Mouse (Mus musculus) megakaryocyte progenitor cell, adult 5-6 weeks (primary cell): ENCODE measurements around the gene Xab2. TPM values are rescaled to one million over a fixed set of nuclear protein-coding genes. Genes with fewer than 3 reads are reported as not detected.

Source experiments
- ATAC-seq: replicated peaks from 2 replicates; pipeline ENCODE4 v1.8.0; 2016; ENCODE audit warnings: mild to moderate bottlenecking, moderate TSS enrichment, inconsistent platforms; ENCODE audit not compliant: poor library complexity
- total RNA-seq, 2 experiments: library from RNA; stranded (forward) in 1 of 2; stranded (reverse) in 1 of 2; fragments of 157-497, 149-512 nt in 1 of 2; fragments of 200-1000 nt in 1 of 2; gene quantifications; 2 replicates each; pipeline versions ENCODE4 v1.2.3 to v1.2.4; 2015 to 2017

Gene Xab2
- 16.5 and 20.1 TPM in 2 replicates for total RNA-seq (2015)
- total RNA-seq (2017), result 55.5 and 56.5 TPM in 2 replicates

DNA sequence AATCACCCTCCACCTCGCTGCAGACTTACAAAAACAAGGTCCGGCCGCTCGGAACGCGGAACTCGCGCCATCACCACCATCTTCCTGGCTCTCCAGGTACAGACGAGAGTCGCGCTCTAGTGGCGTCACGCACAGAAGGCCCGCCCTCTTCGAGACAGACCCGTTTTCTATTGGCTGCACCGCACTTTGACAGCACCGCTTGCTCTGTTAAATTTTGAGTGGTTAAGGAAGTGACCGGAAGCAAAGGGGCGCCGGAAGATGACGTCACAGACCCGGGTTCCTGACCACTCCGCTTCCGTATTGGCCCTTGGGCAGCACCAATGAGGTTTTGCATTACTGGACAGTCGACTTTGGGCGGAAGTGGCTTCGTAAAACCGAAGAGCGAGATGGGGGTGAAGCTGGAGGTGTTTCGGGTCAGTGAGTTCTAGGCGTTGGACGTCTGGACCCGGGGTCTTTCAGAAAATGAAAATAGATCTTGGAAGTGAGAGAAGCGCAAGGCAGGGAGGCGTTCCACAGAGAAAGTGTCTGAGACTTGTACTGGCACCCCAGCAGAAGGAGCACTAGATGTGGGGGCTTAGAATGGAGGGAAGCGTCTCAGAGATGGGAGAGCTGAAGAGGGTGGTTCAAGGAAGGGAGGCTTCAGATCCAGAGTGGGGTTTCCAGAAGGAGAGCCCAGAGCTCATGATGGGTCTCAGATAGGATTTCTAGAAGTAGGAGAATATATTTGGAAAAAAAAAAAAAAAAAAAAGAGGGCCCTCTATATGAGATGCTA is at the start of gene Xab2, which contains the start of gene Pet100:
Gene Xab2 (minus strand): TSS at position 118 of the 772 bp plus-strand sequence.
Gene Pet100 (plus strand): TSS at position 350 of the 772 bp plus-strand sequence.
- peak; percentile 95 for ATAC-seq

DNA sequence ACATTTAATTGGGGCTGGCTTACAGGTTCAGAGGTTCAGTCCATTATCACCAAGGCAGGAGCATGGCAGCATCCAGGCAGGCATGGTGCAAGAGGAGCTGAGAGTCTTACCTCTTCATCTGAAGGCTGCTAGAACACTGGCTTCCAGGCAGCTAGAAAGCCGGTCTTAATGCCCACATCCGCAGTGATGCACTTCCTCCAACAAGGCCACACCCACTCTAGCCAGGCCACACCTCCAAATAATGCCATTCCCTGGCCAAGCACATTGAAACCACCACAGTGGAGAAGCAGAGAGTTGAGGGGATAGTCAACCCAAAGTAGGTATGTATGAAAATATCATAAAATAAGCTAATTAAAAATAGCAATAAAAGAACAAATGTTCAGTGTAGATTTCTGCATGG is 49.3 kb upstream of the Xab2 start:
- peak; percentile 51 for ATAC-seq

DNA sequence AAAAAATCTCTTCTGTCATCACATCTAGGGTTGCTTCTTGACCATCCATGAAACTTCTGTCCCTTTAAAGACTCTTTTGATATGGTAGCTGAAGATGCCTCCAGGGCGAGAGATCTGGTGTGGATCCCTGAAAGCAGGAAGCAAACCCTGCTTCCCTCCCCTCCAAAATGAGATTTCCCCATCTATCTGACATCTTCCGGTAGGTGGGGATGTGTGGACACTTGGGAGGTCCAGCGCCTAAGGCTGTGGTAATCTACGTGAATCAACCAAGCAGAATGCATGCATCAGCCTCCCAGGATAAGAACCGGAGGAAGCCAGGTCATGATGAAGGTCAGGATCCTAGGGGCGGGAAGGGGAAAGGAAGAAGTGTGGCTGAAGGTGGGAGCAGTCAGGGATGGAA is 44.4 kb upstream of the Xab2 start, which contains the start of gene Mcemp1:
Gene Mcemp1 (plus strand): TSS at position 248 of the 400 bp plus-strand sequence.
- peak; percentile 43 for ATAC-seq

DNA sequence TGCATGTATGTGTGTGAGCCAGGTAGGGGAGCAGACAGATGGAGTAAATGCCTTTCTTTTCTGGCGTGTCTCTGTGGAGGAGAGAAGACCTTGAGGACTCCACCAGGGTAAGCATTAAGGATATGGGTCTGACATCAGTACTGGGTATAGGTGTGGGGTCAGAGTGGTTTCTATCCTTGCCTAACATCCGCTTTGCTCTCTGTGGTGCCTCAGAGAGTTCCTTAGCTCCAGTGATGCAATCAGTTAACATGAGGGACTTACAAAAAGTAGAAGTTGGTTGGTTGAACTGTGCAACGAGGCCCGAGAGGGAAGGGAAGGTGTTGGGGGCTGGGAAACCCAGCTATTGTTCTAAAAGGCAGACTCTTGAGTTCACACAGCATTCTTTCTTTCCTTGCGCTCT is 43.3 kb upstream of the Xab2 start:
- ATAC-seq, result peak; percentile 88

DNA sequence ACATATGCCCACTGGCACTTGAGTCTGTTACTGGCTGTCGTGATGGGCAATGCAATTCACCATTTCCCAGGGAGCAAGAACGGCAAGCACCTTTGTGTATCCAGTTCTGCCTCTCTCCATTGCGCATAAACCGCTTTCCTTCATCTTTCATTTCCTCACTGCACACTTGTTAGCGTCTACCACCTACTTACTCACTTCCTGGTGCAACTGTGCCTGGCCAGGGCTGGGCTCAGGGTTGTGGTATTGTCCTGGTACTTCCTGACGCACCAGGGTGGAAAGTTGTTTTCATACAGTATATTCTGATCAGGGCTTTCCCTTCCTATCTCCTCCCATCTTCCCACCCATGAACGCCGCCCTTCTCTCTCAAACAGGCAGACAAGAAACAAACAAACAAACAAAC is 39.8 kb upstream of the Xab2 start:
- ATAC-seq, result peak; percentile 64

DNA sequence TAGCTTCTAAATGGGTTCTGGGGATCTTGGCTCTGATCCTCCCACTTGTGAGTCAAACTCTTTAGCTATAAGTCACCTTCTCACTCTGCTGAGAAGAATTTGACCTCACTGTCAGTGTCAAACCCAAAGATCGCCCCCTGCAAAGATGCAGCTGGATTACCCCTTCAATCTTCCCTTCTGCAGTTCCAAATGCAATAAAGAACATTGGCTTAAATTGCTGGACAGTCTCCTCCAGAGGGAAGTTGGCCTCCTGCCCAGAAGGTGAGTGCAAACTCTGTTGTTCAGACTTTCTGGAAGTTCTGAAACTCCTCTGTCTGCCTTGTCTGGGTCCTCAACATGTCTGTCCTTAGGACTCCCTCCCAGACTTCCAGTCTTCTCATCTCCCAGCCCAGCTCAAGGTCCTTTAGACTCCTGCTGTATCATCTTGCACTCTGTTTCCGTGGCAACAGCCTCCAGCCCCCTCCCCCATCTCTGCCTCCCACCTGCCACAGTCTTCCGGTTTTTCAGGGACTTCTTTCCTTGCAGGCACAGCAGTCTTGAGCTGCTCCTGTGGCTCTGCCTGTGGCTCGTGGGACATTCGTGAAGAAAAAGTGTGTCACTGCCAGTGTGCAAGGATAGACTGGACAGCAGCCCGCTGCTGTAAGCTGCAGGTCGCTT is 35.7 kb upstream of the Xab2 start:
- no peak for ATAC-seq

DNA sequence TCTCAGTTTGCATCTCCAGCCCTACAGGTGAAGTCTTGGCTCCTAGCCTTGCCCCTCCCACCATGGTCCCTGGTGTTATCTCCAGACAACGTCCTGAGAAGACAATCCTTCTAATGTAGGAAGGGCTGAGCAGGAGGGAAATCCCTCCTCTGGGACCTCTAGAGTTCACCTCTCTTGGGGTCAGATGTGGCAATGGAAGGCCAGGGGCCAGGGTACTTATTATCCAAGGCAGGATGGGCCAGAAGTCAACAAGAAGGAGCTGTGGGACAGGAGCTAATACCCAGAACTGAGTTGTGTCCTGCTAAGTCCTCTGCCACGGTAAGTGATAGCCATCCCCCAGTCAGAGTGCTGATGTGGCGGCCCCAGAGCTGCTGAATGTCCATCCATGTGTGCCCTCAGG is 34.4 kb upstream of the Xab2 start, which contains the start of gene Retn:
Gene Retn (plus strand): TSS at position 245 of the 400 bp plus-strand sequence.
- no peak for ATAC-seq

DNA sequence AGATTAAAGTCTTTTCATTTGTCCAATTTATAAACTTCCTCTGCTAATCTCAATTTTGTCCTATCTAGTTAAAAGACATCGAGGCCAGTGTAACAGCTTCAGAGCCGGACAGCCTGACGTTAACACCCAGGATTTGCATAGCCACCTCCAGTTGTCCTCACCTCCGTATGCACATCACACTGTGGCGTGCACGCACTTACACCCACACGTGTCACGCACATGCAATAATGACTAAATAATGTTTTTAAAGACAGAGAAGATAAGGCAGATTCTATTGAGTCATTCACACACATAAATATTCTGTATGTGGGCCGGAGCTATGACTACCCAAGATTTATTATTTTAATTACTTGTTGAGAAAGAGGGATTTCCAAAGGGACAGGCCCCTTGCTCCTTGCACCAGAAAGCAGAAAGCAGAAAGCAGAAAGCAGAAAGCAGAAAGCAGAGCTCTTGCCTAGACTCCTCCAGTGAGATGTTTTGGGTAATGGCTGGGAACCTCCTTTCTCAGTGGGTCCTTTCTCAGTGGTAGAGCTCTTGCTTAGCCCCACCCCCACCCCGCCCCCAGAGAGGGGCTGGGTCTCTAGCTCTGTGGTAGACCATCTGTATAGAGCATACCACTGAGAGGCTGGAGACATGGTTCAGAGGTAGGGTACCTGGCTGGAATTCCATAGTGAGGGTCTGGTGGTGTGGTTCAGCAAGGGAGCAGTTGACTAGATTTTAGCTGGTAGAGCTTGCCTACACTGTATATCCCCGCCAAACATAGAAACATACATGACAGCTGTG is 33.8 kb upstream of the Xab2 start:
- ATAC-seq, result no peak

DNA sequence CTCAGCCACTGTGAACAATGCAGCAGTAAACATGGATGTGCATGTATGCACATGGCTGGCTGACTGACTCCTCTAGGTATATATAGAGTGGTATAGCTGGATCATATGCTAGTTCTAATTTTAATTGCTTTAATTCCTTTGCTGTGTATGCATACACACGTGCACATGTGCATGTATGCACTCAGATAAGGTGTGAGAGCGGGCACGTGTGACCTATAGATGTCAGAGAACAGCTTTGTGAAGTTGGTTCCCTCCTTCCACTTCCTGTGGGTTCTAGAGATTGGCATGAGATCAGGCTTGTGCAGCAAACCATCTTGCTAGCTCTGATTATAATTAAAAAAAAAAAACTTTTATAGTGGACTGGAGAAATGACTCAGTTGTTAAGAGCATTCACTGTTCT is 31.7 kb upstream of the Xab2 start:
- peak; percentile 12; the same call in 1 of the 2 replicates for ATAC-seq

DNA sequence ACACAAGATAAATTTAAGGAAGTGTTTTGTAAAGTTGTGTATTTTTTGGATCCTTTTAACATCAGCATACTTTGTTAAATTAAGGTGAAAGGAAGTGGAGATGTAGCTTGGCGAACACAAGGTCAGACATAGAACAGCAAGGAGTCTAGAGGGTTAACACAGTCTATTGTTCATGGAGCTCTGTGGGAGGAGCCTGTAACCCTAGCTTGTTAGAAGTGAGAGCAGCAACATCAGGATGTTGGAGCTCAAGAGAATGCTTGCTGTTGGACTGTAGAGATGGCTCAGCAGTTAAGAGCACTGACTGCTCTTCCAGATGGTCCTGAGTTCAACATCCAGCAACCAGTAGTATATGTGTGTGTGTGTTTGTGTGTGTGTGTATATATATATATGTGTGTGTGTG is 27.9 kb upstream of the Xab2 start:
- peak; percentile 20; the same call in 1 of the 2 replicates for ATAC-seq

DNA sequence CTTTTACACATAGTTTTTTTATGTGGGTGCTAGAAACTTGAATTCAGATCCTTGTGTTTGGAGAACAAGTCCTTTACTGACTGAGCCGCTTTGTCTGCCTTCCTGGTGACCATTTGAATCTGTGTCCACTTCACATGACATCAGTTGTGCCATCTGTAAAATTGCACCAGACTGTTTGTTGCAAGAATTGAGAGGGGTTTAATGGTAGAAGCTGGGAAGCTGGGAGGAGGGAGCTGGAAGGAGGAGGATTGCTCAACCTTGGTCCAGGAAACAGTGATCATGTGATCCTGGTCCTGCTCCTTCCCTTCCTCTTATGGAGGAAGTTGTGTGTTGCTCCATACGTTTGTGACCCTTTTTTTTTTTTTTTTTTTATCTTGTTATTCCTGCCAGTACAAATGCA is 27.2 kb upstream of the Xab2 start:
- peak; percentile 59 for ATAC-seq

DNA sequence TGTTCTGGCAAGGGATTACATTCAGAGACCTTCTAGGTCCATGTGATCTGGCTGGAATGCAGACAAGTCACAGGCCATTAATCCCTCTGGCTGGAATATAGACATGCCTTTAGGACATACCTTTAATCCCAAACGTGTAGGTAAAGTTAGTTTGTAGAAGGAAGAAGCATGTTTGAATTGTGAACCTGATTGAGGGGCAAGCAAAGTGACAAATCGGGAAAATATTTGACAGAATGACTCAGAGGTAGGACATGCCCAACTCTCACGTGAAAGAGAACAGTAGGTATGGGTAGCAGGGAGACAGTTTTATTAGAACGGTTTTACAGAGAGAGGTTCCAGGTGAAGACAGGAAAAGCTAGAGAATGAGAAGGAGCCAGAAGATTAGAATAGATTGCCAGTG is 26.4 kb upstream of the Xab2 start:
- ATAC-seq, result no peak

DNA sequence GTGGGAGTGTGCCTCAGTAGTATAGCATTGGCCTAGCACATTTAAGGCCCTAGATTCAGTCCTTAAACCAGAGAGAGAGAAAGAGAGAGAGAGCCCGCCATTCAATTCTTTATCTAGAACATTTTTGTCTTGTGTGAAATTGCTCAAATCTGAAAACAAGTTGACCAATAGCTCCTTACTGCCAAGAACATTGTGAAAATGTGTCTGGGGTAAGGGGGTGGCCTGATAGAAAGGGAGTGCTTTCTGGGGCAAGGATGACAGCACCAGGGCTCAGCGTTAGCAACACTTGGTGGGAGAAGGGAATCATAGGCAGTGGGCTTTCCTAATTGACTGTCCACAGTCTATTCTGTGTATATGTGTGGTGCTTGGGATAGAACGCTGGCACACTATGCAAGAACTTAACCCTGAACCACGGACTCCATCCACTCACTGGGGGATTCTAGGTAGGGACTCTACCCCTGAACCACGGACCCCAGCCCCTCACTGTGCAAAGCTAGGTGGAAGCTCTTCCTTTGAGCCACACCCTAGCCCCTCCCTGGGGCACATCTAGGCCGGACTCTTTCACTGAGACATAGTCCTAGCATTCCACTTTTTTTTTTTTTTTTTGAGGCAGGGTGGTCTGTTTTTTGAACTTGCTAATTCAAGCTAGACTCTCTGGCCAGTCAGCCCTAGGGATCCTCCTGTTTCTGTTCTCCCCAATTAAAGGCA is 25.9 kb upstream of the Xab2 start:
- ATAC-seq, result 0 out of 2 replicates have a peak, but pooled peaks have one; percentile 13

DNA sequence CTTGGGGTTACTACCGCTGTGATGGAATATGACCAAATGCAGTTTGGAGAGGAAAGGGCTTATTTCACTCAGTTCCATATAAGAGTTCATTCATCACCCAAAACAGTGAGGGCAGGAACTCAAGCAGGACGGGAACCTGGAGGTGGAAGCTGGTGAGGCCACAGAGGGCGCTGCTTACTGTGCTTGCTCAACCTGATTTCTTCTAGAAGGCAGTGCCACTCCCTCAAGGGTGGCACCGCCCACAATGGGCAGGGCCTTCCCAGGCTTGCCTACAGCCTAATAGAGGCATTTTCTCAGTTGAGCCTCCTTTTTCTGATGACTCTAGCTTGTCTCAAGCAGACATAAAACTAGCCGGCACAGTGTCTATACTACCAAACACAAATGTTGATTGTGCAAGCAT is 24.7 kb upstream of the Xab2 start:
- peak; percentile 89 for ATAC-seq

DNA sequence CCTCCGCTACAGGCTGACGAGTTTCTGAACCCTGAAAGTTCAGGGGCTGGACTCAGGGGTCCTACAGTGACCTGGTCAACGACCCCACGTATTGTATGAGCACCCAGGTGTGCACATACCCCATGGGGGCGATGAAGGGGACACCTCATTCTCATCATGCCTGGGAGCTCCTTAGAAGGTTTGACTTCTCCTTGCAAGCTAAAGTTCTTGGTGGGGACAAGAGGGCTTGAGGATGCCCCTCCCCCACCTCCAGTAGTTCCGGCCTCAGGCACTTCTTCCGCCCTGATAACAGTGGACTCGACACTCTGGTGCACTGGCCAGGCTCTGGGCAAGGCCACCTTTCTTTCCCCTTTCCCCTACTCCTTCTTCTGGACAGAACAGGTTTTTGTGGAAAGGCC is 10.4 kb upstream of the Xab2 start:
- peak; percentile 54 for ATAC-seq

DNA sequence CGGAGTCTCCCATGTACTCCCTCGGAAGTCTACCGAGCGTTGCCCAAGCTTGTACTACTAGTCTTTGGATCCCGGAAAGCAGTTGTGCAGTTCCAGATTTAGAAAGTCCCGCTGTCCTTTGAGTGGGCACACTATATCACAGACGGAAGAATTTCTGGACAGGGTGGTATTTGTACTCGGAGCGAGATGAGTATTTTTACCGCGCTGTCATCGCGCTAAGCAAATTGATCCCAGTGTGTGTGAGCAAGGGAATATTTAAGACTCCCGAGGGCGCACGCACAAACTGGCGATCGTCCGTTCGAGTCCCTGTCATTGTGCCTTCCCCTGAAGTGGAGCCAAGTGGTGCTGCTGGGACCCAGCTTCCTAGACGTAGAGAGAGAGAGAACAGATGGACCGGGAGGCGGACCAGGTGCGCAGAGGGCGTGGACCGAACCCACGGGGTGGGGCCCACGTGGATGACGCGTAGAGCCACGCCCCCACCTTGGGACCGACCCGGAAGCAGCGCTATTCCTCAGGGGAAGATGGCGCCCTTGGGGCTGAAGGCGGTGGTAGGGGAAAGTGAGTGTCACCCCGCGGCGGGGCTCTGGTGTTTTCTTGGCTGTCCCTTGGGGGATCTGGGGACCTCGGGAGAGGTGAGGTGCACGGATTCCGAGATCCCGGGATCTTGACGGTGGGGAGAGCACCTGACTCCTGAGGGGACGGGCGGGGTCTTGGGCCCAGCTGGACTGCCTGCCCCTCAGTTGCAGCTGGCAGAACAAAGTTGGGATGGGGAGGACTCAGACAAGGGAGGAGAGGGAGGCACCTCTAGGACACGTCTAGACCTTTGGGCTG is 9.7 kb upstream of the Xab2 start, which contains the start of gene Stxbp2:
Gene Stxbp2 (plus strand): TSS at position 309 of the 831 bp plus-strand sequence.
- ATAC-seq, result peak; percentile 91

DNA sequence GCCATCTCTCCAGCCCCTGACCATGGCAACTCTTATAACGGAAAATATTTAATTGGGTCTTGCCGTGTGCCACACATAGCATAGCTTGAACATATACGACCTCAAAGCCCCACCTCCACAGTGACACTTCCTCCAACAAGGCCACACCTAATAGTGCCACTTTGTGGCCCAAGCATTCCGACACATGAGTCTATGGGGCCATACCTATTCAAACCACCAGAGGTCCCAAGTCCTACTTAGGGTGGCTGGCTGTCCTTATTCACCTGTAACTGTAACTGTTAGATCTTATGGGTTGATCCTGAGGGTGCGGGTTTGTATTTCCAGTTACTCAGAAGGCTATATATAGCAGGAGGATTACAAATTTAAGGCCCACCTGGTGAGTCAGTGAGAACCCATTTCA is 6.9 kb upstream of the Xab2 start:
- peak; percentile 61 for ATAC-seq

DNA sequence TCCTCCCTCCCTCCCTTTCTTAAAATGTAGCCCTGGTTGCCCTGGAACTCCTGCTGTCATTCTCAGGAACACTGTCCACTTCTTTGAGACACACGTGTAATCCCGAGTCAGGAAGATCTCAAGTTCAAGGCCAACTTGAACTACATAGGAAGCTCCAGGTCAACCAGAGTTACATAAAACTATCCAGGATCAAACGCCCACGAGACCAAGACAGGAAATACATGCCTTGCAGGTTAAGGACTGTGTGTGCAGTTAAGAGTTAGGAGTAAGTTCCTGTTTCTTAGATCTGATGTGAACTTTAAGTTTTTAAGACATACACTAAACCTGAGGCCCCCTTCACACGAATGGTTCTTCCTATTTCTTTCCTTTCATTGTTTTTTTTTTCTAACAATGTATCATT is 5.9 kb upstream of the Xab2 start:
- no peak for ATAC-seq

DNA sequence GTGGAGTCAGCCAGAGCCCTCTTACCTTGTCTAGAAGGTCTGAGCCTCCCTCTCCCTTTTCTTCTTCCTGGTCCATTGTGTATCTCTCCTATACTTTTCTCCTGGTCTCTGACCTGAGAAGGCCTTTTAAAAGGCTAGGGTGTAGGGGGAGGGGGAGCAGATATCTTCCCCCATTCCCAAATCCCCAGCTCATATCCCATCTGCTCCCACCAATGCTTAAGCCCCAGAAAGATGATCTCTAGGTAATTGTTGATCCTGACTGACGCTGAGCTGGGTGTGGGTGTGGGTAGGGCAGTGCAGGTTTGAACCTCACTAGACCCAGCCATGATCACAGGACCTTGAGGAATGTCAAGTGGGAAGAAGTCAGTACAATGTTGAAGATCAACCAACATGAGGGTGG is 4.3 kb upstream of the Xab2 start, which contains the start of gene Pcp2:
Gene Pcp2 (minus strand): TSS at position 101 of the 400 bp plus-strand sequence.
- no peak for ATAC-seq

DNA sequence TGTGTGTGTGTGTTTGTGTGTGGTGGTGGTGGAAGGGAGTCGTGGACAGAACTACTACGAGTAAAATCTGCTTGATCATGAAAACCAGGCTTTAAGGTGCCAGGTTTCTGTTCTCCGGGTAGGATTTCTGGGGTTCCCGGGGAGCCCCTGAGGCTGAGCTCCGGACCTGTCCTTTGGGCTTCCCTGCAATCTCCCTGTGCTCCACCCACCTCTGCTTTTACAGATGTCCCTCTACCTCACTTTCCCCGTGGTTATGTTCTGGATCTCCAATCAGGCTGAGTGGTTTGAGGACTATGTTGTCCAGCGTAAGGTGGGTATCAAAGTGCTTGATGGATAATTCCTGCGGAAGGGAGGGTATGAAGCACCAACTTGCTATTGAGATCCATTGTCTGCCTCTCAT is 1.0 kb upstream of the Xab2 start:
- ATAC-seq, result no peak
